Mouse (Mus musculus): Measurements from ENCODE around the gene C530008M17Rik. TPM values are rescaled to one million over a fixed set of nuclear protein-coding genes. Genes with fewer than 3 reads are reported as not detected.

The C530008M17Rik gene
- total RNA-seq, 2 experiments from 2014 or later: 0.97 to 2.4 TPM

DNA sequence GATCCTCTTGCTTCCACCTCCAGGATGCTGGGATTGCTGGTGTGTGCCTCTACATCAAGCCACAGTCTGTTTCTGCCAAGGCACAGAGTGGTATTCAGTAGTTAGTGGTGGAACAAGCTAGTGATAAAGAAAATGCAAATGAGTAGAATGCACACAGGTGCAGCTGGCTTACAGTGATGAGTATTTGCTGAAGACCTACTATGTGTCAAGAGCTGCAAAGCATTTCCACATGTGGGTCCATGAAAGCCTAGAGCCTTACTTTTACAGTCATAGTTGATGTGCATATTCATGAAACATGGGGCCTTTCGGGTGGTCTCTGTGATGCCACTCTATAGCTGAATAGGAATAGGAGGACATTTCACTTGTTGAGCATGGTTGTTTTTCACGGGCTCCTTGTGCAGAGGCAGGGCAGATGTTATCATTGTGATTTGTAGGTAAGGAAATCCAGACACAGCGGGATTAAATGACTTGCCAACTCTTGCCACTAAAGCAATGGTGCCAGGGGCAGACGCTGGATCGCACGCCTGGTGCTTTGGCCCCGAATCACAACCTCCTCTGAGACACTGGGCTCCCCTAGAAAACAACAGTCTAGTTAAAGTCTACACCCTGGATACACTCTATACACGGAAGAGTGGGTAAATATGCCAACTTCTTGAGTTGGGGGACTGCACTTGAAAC lies 3.8 kb downstream of the C530008M17Rik start:
- intact Hi-C loops (cut with DNase I): loop anchor here (5.0 to 10.0 kb wide), 2 partner anchors 105 to 182 kb away; no protein-coding TSS in a partner anchor
- no peak for DNase-seq

DNA sequence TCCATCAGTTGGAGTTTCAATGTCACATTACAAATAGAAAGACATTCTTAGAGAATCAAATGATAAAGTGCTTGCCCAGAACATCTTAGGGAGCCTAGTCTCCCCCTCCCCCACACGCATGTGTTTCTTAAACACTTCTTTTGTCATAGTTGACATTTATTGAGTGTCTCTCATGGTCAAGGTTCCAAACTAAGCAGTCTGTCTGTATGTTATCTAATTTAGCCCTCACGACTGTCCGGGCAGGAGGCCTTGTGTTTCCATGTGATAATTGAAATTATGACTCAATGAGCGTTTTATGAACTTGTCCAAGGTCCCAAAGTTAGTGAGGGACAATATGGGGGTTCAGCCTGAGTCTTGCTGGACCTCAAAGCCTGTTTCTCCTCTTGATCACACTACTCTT lies 5.0 kb downstream of the C530008M17Rik start:
- no peak for DNase-seq
- intact Hi-C loops (cut with DNase I): no loop called here

DNA sequence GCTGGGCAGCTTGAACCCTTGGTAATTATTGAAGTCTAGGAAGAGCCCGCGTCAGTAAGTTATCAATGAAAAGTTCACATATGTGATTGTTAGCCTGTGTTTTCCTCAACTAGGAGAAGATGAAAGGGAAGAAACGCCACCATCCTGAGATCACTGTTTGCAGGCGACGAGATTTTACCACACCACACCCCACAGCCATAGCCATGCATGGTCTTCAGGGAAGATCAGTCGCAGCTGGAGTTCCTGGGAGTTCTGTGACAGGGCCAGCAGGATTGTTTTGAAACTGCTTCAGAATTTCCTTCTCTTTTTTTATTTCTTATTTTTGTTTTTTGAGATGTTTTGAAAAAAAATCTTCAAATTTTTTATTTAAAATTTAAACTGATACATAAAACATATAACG lies 8.6 kb downstream of the C530008M17Rik start:
- intact Hi-C loops (cut with DNase I): no loop called here
- DNase-seq: no peak

DNA sequence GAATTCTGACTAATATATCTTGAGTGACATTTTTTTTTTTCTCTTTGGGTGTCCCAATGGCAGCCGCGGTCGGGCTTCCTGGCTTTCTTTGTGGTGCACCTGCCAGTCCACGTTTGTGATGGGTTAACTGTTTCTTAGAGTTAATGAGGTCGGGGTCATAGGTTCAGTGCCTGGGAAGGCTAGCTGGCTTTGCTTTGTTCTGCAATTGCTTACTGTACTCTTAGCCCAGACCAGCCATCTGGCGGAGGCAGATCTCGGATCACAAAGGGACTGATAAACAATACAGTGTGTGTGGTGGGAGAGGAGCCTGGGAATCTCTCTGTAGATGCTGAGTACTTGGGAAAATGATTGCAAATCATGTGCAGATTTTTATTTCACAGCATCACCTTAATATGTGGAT lies 9.1 kb downstream of the C530008M17Rik start:
- intact Hi-C loops (cut with DNase I): no loop called here
- no peak for DNase-seq

DNA sequence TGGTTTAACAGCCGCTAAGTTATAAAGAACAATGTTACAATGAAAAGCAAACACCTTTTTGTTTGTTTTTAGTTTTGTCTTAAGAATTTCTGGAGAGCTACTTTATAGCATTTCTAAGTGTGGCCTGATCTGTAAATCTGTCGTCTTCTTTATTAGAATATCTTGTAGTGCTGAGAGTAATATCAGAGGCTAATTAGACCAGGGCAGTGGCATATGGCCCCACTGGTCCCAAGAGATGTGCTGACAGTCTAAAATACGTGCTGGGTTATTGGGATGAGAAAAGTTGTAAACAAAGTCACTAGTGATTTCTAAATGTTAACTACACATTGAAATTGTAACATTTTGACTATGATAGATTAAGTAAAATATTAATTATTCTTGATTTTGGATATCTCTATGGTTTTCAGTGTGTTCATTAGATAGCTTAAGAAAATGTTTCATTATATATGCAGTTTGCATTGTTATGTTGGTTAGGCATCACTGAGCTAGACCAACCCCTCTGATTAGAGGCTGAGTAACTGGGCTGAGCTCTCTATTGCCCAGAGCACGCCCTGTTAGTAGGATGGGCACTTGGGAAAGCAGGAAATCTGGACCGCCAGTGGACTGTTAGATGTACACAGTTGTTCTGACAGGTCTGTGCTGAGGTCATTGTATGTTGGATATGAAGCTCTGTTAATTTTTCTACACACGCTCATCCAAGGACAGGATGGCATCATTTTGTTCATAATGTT lies 9.9 kb downstream of the C530008M17Rik start:
- DNase-seq: no peak

DNA sequence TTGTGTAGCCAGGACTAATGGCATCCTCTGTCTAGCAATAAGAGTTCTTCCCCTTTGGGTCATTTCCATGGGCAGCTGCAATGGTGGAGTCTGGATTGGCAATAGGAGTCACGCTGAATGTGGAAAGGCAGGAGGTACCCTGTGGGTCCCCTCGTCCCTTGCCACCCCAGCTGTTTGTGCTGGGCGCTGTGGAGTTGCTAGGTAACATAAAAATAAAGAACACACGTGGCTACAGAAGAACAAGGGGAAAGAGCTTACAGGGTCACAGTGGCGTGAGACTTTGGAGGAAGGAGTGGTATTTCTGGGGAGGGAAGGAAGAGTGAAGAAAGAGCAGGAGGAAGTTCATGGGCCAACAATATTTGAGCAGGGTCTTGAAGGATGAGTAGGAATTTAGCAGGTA lies 11.8 kb downstream of the C530008M17Rik start:
- intact Hi-C loops (cut with DNase I): no loop called here

More for the DNA sequence above, 9.9 kb downstream of the C530008M17Rik start:
- intact Hi-C loops (cut with DNase I): no loop called here

DNA sequence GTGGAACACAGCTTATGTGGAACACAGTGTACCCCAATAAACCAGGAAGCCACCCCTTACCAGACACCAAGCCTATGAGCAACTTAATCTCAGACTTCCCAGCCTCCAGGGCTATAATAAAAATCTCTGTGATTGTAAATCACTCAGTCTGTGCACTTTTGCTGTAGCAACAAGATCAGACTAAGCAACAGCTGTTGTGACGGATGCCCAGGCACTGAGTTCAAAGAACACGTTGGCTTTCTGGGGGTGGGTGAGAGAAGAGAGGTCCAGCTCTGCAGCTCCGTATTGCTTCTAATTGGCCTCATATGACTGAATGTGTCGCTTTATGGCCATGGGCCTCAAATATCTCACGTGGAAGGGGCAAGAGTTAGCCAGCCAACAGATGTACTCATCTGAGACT lies 12.2 kb downstream of the C530008M17Rik start:
- intact Hi-C loops (cut with DNase I): no loop called here
- no peak for DNase-seq

More for the DNA sequence above, 11.8 kb downstream of the C530008M17Rik start:
- DNase-seq: no peak

DNA sequence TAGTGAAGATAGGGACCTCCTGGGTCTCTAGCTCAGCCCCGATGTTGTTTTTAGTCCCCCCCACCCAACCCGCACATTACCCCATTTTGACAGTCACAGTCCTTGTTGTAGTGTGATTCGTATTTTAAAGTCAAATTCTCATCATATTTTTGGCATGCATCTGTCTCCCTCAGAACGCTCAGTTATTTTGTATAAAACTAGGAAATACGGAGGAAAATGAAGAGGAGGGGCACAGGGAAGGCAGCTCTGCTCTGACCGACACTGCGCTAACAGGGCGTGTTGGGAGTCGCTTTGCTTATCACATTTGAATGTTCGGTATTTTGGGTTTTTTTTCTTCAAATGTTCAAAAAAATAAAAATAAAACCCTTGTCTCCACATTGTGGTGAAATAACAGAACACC lies 13.9 kb downstream of the C530008M17Rik start:
- intact Hi-C loops (cut with DNase I): no loop called here
- no peak for DNase-seq

DNA sequence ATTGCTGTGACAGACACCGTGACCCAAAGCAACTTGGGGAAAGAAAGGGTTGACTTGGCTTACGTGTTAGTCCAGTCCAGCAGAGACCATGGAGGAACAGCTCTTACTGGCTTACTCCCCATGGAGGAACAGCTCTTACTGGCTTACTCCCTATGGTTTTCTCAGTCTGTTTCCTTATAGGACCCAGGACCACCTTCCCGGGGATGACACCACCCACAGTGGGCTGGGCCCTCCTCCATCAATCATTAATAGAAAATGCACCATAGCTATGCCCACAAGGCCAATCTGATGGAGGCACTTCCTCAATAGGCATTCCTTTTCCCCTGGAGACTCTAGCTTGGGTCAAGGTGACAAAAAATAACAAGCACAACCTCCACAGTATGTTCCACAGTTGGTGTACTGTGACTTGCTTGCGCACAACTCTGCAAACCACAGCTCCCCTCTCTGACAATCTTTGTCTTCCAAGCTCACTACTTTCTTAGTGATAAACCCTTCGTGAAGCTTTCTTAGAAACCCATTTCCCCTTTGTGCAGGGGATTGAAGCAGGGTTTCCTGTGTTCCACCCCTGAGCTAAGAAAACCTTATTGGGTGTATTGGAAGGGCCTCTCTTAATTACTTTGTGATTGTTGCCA lies 17.8 kb downstream of the C530008M17Rik start:
- DNase-seq: no peak
- intact Hi-C loops (cut with DNase I): no loop called here

DNA sequence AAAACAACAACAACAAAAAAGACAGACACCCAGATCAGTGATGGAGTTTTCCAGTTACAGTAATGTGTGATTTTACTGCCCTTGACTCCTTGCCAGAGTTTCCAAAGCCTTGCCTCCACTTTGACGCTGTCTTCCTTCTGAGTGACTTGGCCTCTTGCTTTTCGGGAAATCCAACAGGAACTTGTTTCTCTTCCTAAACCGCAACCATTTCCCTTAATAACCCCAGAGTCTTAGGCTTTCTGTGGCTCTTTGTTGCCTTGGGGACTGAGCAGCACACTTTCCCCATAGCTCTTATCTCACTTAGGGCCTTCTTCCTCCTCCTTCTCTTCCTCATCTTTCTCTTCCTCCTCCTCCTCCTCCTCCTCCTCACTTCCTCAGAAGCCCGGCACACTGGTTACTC lies 19.1 kb downstream of the C530008M17Rik start:
- intact Hi-C loops (cut with DNase I): no loop called here
- DNase-seq: no peak

DNA sequence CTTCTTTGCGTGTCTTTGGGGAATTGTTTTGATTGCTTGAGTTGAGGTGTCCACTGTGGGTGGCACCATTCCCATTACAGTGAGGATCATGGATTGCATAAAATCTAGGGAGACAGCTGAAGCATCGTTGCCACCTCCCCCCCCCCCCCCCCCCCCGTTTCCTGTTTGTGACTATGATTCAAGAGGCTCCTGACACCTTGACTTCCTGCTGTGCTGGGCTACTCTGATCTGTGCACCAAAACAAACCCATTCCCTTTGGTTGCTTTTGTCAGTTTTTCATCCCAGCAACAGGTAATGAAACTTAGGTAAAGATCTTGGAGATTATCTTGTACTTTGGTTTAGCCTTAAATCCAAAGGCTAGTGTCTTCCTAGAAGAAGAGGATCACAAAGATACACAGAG lies 24.6 kb downstream of the C530008M17Rik start:
- no peak for DNase-seq
- intact Hi-C loops (cut with DNase I): no loop called here

DNA sequence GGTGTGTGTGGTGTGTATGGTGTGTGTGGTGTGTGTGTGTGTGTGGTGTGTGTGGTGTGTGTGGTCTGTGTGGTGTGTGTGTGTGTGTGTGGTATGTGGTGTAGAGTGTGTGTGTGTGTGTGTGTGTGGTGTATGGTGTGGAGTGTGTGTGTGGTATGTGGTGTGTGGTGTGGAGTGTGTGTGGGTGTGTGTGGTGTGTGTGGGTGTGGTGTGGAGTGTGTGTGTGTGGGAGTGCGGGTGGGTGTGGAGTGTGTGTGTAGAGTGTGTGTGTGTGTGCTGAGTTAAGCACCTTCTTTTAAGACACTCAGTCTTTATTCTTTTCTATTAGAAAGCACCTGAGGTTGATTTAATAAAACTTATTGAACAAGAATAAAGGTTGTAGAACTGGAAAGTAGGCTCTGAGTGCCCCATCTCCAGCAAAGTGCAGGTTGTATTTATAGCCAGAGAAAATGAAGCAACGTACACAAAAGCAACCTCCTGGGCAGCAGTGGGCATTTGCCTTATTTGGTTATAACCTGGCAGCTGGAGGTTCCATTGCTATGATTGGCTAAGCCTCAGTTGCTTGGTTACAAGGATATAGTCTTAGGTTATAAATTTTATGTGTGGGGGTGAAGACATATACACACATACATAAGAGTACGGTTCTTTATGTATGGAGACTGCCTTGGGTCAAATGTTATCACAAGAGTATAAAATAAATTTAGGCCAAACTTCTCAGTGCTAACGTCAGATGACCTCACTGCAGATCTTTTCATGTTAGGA lies 25.8 kb downstream of the C530008M17Rik start:
- intact Hi-C loops (cut with DNase I): no loop called here
- no peak for DNase-seq

DNA sequence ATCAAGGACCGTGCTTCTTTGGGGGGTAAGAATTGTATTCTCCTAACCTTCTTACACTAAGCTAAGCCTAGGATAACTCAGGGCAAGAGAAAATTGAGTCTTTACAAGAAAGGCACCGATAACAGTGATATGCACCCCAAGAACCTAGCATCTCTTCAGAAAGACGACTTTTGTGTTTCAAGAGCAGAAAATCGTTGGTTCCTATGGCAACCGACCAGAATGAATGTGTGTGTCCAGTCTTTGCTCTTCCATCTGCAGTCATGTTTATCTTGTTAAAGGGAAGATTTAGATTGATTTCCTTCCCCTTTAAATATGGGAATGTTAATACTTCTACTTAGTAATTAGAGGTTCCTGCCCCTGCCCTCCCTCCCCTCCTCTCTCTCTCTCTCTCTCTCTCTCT lies 27.1 kb downstream of the C530008M17Rik start:
- intact Hi-C loops (cut with DNase I): no loop called here
- DNase-seq: no peak

DNA sequence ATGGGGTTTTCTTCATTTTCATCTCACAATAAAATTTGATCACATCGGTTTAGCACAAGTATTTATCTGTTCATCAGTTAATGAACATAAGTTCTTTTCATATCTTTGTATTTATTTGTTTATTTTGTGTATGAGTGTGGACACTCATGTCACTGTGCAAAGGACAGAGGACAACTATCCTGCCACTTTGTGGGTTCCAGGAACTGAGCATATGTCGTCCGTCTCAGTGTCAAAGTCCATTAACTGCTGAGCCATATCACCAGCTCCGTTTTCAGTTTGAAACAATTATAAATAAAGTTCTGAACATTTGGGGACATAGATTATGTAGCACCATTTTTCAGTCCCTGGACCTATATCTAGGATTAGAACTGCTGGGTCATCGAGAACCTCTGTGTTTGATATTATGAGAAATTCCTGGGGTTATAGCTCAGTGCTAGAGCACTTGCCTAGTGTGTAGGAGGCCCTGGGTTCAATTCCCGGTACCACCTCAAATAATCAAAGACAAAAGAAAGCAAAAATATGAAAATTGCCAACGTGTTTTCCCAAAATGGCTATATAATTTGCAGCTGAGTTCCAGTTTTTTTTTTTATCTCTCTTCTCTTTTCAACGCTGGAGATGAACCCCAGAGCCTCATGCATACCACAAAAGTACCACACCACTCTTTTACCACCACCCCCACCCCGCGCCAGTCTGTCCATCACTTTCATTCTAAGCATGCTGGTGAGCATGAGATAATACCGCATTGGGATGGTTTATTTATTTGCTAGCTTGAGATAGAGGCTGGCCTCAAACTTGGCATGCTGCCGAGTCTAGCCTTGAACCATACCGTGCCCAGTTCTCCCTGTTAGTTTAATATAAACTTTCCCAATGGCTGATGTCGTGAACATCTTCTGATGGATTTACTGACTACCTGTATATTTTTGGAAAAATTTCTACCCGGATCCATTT lies 28.6 kb downstream of the C530008M17Rik start:
- intact Hi-C loops (cut with DNase I): no loop called here
- no peak for DNase-seq

DNA sequence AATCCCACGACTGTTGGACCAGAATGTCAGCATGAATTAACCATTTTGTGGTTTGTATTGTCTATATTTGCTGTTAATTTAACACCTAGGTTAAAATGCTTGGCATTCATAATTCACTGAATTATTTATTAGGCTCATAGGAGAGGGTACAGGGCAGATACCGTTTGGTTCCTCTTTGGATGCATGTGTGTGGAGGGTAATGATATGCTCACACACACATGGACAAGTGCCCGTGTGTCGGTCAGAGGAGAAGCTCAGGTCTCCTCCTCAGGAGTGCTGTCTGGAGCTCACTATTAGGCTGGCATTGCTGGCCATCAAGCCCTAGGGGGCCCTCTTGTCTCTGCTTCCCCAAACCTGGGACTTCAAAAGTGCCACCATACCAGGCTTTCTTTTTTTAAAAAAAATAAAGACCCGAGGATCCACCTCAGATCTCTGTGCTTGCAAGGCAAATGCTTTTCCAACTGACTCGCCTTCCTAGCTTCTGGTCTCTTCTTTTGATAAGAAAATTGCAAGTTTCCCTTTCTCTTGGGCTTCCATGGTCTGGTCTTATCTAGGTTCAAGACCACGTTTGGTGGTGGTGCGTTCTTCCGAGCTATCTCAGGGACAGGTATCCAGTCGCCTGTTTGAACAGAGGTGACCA lies 31.8 kb downstream of the C530008M17Rik start:
- intact Hi-C loops (cut with DNase I): no loop called here
- no peak for DNase-seq

DNA sequence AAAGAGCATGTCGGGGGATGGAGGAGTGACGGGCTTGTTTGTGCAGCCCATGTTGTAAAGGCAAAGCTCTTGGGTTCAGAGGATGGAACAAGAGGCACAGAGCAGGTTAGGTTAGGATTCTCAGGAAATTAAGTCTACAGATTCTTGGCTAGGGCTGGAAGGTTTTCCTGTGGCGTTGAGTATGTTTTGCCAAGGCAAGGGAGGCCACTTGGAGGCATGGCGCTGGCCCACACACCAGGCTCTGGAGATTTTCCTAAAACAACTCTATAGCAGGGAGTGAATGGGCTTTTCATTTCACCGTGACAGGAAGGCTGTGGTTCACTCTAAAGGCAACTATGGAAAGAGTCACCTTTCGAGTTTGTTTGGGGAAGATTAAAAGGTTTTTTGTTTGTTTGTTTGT lies 32.3 kb downstream of the C530008M17Rik start:
- no peak for DNase-seq
- intact Hi-C loops (cut with DNase I): no loop called here

DNA sequence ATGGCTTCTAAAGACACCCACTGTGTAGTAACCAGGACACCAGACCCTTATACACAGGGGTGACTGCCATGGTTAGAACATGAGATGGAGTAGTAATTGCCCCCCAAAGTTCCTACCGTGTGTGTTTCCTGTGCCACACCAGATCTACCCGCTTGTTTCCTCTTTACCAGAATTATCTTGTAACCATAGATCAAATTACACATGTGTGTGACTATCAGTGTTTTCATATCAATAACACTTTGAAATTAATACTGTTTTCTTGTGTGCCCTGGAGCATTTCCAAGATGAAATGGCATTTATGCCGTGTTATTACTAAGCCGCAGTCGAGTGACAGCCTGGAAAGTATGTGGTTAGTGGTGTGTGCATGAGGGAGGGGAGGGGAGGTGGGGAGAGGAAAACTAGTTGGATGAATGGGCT lies 33.9 kb downstream of the C530008M17Rik start:
- no peak for DNase-seq
- intact Hi-C loops (cut with DNase I): no loop called here

DNA sequence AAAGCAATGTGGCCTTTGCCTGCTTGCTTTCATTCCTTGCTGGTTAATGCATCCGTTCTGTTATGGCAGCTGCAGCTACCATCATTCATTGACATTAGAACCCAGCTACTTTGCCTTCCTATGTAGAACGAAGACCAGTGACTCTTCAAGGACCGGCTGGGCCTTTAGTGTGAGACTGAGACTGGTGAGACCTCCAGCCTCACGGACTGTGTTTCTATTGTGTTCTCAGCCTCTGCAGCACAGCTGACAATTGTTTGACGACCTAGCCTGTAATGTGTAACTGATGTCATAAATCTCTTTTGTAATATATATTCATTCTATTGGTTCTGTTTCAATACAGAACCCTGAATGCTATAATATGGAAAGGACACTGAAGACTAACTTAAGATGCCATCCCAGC lies 34.9 kb downstream of the C530008M17Rik start:
- DNase-seq: no peak
- intact Hi-C loops (cut with DNase I): no loop called here

DNA sequence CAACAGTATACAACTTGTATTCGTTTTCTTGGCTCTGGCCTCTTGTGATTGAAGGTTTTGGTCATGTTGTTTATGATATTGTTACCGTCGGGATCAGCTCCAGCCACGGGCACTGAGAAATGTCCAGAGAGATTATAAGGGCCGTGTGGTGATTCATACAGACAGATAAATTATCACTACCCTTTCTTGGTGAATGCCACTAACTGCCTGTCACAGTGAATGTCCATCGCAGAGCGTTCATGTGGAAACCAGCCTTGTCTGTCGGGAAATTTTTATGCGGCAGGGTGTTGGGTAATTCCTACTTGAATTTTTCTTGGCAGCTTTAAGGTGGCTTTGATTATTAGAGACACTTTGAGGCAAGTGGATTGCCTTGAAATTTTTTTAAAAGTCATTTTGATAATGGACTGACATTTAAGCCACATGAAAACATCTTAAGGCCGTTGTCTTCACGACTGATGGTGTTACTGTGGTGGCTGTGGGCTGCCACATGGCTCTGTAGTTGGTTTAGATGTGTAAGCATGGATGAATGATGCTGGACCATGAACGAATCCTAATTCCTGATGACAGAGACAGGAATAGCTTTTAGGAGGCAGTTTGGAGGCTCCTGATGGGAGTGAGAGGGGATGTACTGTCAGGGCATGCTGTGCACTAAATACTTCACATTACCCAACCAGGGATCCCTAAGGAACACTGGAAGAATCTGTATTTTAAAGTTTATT lies 35.6 kb downstream of the C530008M17Rik start:
- no peak for DNase-seq
- intact Hi-C loops (cut with DNase I): no loop called here
